Mouse (Mus musculus) adrenal gland, postnatal 4 days (tissue): Measurements from ENCODE around the gene Dnajc27. TPM values are rescaled to one million over a fixed set of nuclear protein-coding genes. Genes with fewer than 3 reads are reported as not detected.

ENCODE experiments used
- DNase-seq, 2 experiments: peaks; one replicate each; pipeline ENCODE4 v3.0.0; 2021 to 2022; ENCODE audit warnings: low spot score in 2 of 2, mixed read lengths in 2 of 2
- long read RNA-seq, 2 experiments: library from polyadenylated mRNA; stranded (forward); transcript quantifications; one replicate each; pipeline ENCODE4 v2.0.0; 2021
- total RNA-seq, 2 experiments: library from RNA; stranded (reverse); gene quantifications; 2 replicates each; pipeline ENCODE4 v1.2.3; 2021

Gene Dnajc27
- total RNA-seq, result 1 to 10 TPM; 6.9 to 8.0 TPM
- long read RNA-seq, experiment 1, full-length matches to known transcripts, result 1 of 7 reads
- long read RNA-seq, experiment 1, partial matches to known transcripts, result 0 of 7 reads
- long read RNA-seq, experiment 1, other reads (novel, unspliced or antisense), result 6 of 7 reads
- long read RNA-seq, experiment 2, full-length matches to known transcripts, result 1 of 8 reads
- long read RNA-seq, experiment 2, partial matches to known transcripts, result 1 of 8 reads
- long read RNA-seq, experiment 2, other reads (novel, unspliced or antisense), result 6 of 8 reads

DNA sequence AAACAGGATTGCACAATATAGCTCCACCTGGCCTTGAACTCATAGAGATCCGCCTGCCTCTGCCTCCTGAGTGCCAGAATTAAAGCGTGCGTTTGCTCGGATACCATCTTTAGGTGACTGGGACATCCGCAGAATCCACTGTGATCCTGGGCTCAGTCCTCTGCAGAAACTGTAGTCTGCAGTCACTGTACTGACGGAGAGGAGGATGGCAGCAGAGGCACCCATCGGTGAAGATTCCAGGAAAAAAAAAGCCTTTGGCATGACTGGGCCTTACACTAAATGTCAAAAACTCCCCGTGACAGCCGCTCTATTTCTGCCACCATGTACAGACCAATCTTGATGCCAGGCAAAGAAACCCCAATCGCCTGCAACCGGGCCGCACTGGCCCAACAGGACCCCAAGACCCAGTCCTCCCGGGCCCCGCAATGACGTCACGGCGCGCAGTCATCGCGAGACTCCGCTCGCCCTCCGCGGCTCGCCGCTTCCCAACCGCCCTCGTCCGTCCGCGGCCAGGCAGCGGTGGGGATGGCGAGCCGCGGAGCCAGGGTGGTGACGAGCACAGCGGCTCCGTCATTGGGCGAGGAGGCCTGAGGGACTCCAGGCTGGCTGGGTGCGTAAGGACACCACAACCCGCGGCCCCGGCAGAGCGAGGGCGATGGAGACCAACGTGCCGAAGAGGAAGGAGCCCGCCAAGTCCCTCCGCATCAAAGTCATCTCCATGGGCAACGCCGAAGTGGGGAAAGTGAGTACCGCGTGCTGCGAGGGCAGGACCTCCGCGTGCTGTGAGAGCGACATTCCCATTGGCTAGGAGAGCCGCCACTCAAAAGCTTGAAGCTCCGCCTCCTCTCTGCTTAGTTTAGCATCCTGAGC lies at the start of gene Dnajc27:
Gene Dnajc27 (plus strand): TSS at position 452 of the 870 bp plus-strand sequence.
- peak; percentile 76 to 78 for DNase-seq

DNA sequence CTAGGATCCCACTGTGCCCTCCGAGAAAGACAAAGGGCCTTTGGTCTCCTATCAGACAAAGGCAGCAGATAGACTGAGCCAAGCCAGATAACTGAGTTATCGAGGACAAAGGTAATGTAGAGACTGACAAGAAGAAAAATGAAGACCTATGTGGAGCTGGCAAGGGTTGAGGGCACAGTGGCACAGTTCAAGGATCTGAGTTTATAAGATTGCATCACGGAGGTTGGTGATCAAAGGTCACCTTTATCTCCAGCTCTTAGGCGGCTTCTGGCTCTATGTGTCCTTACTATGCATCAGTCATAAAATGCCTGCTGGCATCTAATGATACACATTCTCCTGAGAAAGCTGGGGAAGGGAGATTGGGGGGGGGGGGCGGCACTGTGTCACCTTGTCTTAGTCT lies 46.2 kb upstream of the Dnajc27 start:
- DNase-seq, result no peak

- no peak for DNase-seq
Measured at GRCm38 (mm10) chr12:4037511-4037910, 44.9 kb upstream of the Dnajc27 start.

DNA sequence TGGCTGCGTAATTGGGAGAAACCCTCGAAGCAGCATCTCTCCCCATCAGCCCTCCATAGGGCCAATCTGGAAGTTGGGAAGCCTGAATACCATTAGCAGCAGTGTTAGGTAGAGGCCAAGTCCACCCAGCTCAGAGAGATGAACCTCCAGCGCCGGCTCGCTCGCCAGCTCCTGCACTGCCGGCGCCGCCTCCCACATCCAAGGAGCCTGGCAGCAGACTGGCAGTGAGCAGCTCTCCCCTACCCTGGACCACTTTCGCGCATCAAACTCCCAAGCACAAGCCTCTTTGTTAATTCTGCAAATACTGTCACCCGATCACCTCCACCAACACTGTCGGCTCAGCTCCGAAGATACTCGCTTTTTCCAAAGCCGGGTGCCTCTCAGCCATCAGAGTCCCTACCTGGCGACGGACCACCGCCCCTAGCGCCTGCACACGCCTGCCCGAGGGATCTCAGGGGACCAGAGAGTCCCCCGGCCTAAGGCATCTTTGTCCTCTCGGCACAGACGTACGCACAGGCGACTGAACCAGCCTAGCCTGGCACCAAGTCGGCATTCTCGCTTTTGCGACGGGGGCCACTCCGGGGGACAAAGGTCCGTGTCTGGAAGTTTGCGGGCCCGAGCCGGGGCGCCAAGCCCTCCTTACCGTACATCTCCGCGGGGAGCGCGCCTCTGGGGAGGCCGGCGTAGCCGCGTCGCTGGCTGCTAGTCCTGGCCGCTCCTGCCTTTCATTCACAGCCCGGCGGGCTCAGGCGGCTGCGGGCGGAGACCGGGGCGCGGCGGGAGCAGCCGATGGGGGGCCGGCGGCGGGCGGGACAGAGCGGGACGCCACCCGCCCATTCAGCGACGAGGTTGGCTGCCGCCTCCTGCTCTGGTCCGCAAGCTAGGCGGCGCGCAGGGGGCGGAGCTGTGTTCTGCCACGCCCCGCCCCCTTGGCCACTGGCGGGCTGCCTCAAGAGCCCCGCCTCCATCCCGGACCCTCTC lies 44.0 kb upstream of the Dnajc27 start, which contains the start of gene Efr3b:
Gene Efr3b (minus strand): TSS at position 855 of the 981 bp plus-strand sequence.
- DNase-seq, result peak; percentile 30 to 38

- DNase-seq, result no peak
Measured at GRCm38 (mm10) chr12:4039046-4039445, 43.3 kb upstream of the Dnajc27 start.

- no peak for DNase-seq
Measured at GRCm38 (mm10) chr12:4042411-4042810, 40.0 kb upstream of the Dnajc27 start.

GRCm38 (mm10) chr12:4045992-4046391 lies 36.4 kb upstream of the Dnajc27 start:
- no peak for DNase-seq

GRCm38 (mm10) chr12:4048031-4048430 lies 34.4 kb upstream of the Dnajc27 start:
- no peak for DNase-seq

DNA sequence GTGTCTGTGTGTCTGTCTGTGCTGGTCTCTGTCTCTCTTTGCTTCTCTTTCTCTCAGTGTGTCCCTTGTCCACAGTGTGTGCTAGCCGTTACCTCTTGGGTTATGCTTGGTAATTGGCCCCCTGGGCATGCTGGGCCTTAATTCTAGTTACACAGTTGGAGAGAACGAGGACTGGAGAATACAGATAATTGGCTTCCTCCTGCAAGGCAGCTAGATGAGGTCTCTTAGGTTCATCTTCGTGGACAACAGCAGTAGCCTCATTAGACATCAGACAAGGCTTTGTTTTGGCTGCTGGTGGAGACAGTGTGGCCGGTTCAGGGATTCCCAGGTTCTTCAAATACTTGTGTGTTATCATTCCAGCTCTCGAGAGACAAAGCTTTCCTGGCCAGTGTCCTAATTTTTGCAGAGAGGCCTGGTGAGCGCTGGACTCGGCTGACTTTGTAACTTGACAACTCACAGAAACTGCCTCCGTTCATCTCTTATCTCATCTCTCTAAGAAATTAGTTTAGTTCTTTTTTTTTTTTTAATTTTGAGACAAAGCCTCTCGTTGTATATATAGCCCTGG lies 31.4 kb upstream of the Dnajc27 start:
- no peak for DNase-seq

DNA sequence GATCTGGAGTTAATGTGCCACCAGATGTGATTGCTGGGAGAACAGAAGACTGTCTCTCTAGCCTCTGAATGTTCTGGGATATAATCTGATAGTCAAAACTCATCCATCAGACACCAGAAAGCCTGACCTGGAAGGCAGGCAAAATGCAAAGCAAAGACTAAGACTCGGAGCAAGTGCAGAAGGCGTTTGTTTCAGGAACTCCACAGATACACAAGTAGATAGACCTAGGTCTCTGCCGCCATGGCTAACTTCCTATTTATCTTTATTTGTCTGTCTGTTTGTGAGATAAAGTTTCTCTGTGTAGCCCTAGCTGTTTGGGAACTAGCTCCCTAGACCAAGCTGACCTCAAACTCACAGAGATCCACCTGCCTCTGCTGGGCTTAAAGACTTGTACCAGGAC lies 28.7 kb upstream of the Dnajc27 start:
- no peak for DNase-seq

DNA sequence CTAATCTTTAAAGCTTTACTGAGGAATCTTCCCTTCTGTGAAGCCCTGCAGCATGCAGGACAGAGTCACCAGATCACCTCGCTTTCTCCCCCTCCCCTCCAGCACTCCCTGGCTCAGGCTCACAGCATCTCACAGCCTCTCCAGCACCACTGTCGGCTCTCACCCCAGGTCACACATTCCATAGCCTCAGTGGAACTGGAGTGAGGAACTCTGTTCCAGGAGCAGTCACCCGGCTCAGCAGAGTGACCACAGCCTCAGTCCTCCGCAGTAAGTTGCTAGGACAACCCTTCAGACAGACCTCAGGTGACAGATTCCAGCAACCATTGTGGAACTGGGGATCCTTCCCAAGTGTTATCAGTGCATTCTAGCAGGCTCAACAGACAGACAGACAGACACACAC lies 27.5 kb upstream of the Dnajc27 start:
- no peak for DNase-seq

DNA sequence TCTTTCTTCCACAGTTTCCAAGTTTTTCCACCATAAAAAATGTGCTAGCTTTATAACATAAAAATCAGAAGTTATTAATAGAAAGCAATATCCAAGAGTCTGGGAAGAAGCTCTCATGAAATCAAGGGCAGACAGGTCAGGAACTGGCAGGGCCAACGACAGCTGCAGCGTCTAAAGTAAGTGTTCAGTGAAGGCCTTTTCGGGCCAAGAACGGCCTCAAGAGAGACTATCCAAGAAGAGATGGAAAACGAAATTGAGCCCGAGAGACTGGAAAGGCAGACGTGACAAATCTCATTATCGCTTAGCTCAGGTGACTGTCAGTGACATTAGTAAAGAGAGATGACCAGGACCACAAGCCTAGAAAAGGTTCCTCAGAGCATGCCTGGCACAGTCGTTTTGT lies 24.1 kb upstream of the Dnajc27 start:
- DNase-seq, result no peak

DNA sequence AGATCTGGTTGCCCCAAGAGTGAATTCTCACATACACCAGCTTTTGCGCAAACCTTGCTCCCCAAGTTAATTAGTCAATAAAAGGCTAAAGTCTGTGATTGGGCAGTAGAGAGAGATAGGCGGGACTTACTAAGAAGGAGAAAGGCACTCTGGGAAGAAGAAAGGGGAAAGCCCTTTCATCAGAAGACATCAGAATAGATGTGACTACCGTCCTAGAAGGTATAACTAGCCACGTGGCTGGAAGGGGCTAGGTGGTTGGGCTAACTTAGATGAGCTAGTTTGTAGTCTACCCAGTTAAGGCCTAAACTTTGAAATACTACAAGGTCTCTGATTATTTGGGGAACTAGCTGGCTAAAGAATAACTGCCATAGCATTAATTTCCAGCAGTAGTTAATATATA lies 22.7 kb upstream of the Dnajc27 start:
- no peak for DNase-seq

DNA sequence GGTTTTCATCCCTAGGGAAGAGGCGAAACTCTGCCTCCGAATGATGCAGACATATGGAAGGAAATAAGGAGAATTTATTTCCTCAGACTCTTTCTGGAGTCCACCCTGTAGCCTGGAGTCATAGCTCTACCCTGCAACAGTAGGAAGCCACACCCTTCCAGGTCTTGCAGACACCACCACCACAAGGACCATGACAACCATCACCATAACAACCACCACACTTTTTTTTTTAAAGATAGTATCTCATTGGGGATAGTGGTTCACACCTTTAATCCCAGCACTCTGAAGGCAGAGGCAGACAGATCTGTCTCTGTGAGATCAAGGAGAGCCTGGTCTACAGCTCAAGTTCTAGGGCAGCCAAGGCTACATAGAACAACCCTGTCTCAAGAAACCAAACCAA lies 16.9 kb upstream of the Dnajc27 start:
- DNase-seq, result no peak

DNA sequence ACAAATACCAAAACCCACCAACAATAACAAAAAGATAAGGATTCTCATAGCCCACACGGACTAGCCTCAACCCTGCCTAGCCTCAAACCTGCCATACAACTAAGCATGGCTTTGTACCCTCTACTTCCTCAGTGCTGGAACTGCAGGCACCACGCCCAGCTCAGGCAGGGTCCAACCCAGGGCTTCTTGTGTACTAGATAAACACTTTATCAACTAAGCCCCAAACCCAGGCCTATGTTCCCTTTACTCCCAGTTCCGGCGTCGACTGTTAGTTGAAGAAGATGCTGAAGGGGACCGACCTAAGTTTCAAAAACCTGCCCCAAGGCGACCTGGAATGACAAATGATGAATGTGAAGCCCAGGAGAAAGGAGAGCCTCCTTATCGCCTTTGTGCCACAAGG lies 16.4 kb upstream of the Dnajc27 start:
- no peak for DNase-seq

GRCm38 (mm10) chr12:4066681-4067459 lies 15.5 kb upstream of the Dnajc27 start:
- no peak for DNase-seq

- no peak for DNase-seq
Measured at GRCm38 (mm10) chr12:4068551-4068950, 13.8 kb upstream of the Dnajc27 start.

DNA sequence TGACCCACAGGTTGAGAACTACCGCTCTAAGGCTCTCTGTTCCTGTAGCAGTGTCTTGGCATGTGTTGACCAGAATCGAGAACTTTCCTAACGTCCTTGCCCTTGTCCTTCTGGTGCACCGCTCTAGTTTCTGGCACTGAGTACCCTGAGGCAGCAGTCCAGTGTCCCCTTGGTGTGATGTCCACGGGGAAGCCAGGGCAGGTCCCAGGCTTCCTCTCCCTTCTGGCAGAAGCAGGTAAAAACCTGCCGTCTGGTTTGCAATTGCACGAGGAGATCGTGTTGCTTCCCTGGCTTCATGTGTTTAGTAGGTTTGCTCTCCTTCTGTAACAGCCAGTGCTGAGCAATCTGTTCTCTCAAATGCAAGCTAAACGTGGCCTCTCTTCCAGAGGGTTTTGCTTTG lies 10.7 kb upstream of the Dnajc27 start:
- no peak for DNase-seq

DNA sequence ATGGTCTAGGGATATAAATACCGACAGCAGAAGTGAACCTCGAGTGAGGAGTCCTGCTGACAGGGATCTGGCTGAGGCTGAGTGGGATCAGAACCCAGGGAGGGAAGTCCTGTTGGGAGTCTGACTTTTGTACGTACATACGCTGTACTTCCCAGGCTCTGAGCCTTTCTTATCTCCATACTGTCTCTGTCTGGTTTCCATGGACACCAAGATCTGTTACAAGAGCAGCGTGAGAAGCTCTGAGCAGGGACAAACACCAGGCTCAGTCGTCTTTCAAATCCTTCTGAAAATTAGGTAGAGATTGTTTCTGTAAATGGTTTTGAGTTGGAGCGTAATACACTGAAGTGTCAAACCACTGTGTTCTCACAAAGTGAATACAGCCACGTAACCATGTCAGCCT lies 7.0 kb upstream of the Dnajc27 start:
- DNase-seq, result no peak

DNA sequence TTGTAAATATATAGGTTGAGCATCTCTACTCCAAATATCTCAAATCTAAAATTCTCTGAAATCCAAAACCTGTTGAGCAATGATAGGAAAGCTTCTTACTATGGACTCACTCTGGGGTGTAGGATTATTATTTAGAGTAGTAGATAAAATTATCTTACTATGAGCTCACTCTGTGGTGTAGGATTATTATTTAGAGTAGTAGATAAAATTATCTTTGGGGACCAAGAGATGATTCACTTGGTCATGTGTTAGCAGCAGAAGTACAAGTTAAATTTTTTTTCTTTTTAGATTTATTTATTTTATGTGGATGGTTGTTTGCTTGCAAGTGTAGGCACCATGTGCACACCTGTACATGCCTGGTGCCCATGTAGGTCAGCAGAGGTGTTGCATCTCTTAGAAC lies 6.0 kb upstream of the Dnajc27 start:
- no peak for DNase-seq
